18 mouse cellular contexts compared by ENCODE assay signal in genomic region chr12:117305625-117306105, GRCm38 (mm10).
A peak's percentile ranks its signal among the peaks of the same experiment; 100 is the strongest.
DNase-seq lines count a peak whose midpoint lies in the region; ATAC-seq and TF ChIP-seq lines count a peak whose summit lies in the region.
"Had no signal": no experiment of that assay in that cellular context is flagged by ENCODE, and none has a peak within 500 bp of the region (broad histone marks: within the 10 kb centered on the region; RNA-seq: fewer than 3 reads in every experiment).

No protein-coding gene starts in this region.

- H3K4me2 ChIP-seq in forebrain, embryonic 13.5 days: no peak overlapping the region
- no peak overlapping the region for H3K4me2 ChIP-seq in hindbrain, embryonic 13.5 days
- H3K4me2 ChIP-seq in midbrain, embryonic 13.5 days (replicated peaks): no peak overlapping the region
- H3K4me2 ChIP-seq: embryonic facial prominence, embryonic 15.5 days had no signal

- no peaks in the 10 kb centered on the region for H3K9me3 ChIP-seq in forebrain, embryonic 13.5 days (replicated peaks)
- no peaks in the 10 kb centered on the region for H3K9me3 ChIP-seq in hindbrain, embryonic 13.5 days
- no peaks in the 10 kb centered on the region for H3K9me3 ChIP-seq in midbrain, embryonic 13.5 days
- H3K9me3 ChIP-seq: embryonic facial prominence, embryonic 15.5 days had no signal

- WGBS in forebrain, embryonic 13.5 days: 20% methylated on average over 5 of the region's 5 CpGs
- WGBS in hindbrain, embryonic 13.5 days: 33% methylated on average over 5 of the region's 5 CpGs
- WGBS in midbrain, embryonic 13.5 days: 28% methylated on average over 5 of the region's 5 CpGs

- H3K27ac ChIP-seq in forebrain, embryonic 13.5 days: peak overlapping the region; percentile 74
- H3K27ac ChIP-seq in hindbrain, embryonic 13.5 days: peak overlapping the region; percentile 83
- H3K27ac ChIP-seq in midbrain, embryonic 13.5 days: peak overlapping the region; percentile 90
- H3K27ac ChIP-seq: embryonic facial prominence, embryonic 15.5 days; heart, adult 2 months had no signal

- H3K36me3 ChIP-seq in forebrain, embryonic 13.5 days (ENCODE audit: poor library complexity, severe bottlenecking): no peaks in the 10 kb centered on the region
- no peaks in the 10 kb centered on the region for H3K36me3 ChIP-seq in hindbrain, embryonic 13.5 days
- no peaks in the 10 kb centered on the region for H3K36me3 ChIP-seq in midbrain, embryonic 13.5 days
- H3K36me3 ChIP-seq: embryonic facial prominence, embryonic 15.5 days had no signal

- H3K4me1 ChIP-seq in forebrain, embryonic 13.5 days: peaks cover 20% of the 10 kb centered on the region
- H3K4me1 ChIP-seq in hindbrain, embryonic 13.5 days (replicated peaks): peaks cover 20% of the 10 kb centered on the region
- peaks cover 26% of the 10 kb centered on the region for H3K4me1 ChIP-seq in midbrain, embryonic 13.5 days (replicated peaks)
- H3K4me1 ChIP-seq: embryonic facial prominence, embryonic 15.5 days had no signal

- DNase-seq in brain, embryonic 14.5 days (ENCODE audit: low read depth): peak; percentile 61
- no peak for DNase-seq in cerebellum, postnatal 10 days
- DNase-seq in thymus, adult 18-20 months: no peak
- no peak for DNase-seq in layer of hippocampus, adult 9-11 months
- DNase-seq in gastrocnemius, postnatal 4 days (ENCODE audit: low spot score in 2 of 2): no peak
- DNase-seq: adrenal gland, postnatal 10 days; cerebellum, adult 8-10 months; heart, adult 2 months; kidney, adult 8-10 months; kidney, postnatal 4 days; layer of hippocampus, postnatal 36 days; liver; lung, adult 18-20 months; right cerebral cortex, postnatal 4 days had no signal

- TF ChIP-seq CTCF in brain, embryonic 14.5 days (IDR thresholded peaks at IDR 0.05; ENCODE audit: borderline replicate concordance, extremely low read depth, insufficient read depth, insufficient read length): no peak

- TF ChIP-seq POLR2A in brain, embryonic 14.5 days (IDR thresholded peaks at IDR 0.05; ENCODE audit: borderline replicate concordance, extremely low read depth, insufficient read depth, insufficient read length, poor library complexity, severe bottlenecking): no peak

- H3K9ac ChIP-seq in forebrain, embryonic 13.5 days: no peak overlapping the region
- H3K9ac ChIP-seq in hindbrain, embryonic 13.5 days: no peak overlapping the region
- peak overlapping the region; percentile 19; the same call in 1 of the 2 replicates for H3K9ac ChIP-seq in midbrain, embryonic 13.5 days (replicated peaks)
- H3K9ac ChIP-seq: embryonic facial prominence, embryonic 15.5 days had no signal

- ATAC-seq in forebrain, embryonic 13.5 days: peak; percentile 52
- ATAC-seq in hindbrain, embryonic 13.5 days (ENCODE audit: low FRiP score): peak; percentile 57
- peak; percentile 53 for ATAC-seq in midbrain, embryonic 13.5 days

- no peaks in the 10 kb centered on the region for H3K27me3 ChIP-seq in forebrain, embryonic 13.5 days
- H3K27me3 ChIP-seq in hindbrain, embryonic 13.5 days: no peaks in the 10 kb centered on the region
- no peaks in the 10 kb centered on the region for H3K27me3 ChIP-seq in midbrain, embryonic 13.5 days
- H3K27me3 ChIP-seq: embryonic facial prominence, embryonic 15.5 days had no signal

- no peak overlapping the region for H3K4me3 ChIP-seq in forebrain, embryonic 13.5 days
- H3K4me3 ChIP-seq in hindbrain, embryonic 13.5 days: no peak overlapping the region
- H3K4me3 ChIP-seq in midbrain, embryonic 13.5 days (replicated peaks): no peak overlapping the region
- H3K4me3 ChIP-seq: embryonic facial prominence, embryonic 15.5 days; heart, adult 2 months had no signal
